Mouse (Mus musculus) spleen, postnatal 4 days (tissue): ENCODE data around the gene Plin3.

Source experiments
- DNase-seq, 2 experiments: peaks; one replicate each; pipeline ENCODE4 v3.0.0; 2022; ENCODE audit warnings: low spot score in 2 of 2

Plin3 gene

GRCm38 (mm10) chr17:56292531-56293222 lies at the start of gene Plin3:
Gene Plin3, minus strand, starts transcription at chr17:56292873.
- no peak for DNase-seq

GRCm38 (mm10) chr17:56340717-56341116 lies 48.0 kb upstream of the Plin3 start:
- no peak for DNase-seq

GRCm38 (mm10) chr17:56338909-56339308 lies 46.2 kb upstream of the Plin3 start:
- peak; percentile 78 to 92 for DNase-seq

- DNase-seq, result no peak
These were observed 45.1 kb upstream of the Plin3 start for GRCm38 (mm10) chr17:56337791-56338190.

- DNase-seq, result peak in 1 of 2 experiments; percentile 53
These were observed 44.5 kb upstream of the Plin3 start for GRCm38 (mm10) chr17:56337190-56337589.

- DNase-seq, result no peak
These were observed 40.3 kb upstream of the Plin3 start for GRCm38 (mm10) chr17:56332987-56333386.

GRCm38 (mm10) chr17:56331256-56331655 lies 38.6 kb upstream of the Plin3 start:
- DNase-seq, result no peak

GRCm38 (mm10) chr17:56330345-56330744 lies 37.7 kb upstream of the Plin3 start:
- DNase-seq, result no peak

GRCm38 (mm10) chr17:56329267-56329666 lies 36.6 kb upstream of the Plin3 start:
- DNase-seq, result no peak

GRCm38 (mm10) chr17:56326153-56327147 lies 33.8 kb upstream of the Plin3 start:
- DNase-seq, result no peak

GRCm38 (mm10) chr17:56325450-56326152 lies 32.9 kb upstream of the Plin3 start, which contains the start of gene Kdm4b:
Gene Kdm4b, plus strand, starts transcription at chr17:56326062.
- peak; percentile 99 for DNase-seq

- DNase-seq, result no peak
These were observed 31.7 kb upstream of the Plin3 start for GRCm38 (mm10) chr17:56324419-56324818.

- no peak for DNase-seq
These were observed 16.7 kb upstream of the Plin3 start for GRCm38 (mm10) chr17:56309191-56309945.

- DNase-seq, result no peak
These were observed 15.4 kb upstream of the Plin3 start for GRCm38 (mm10) chr17:56308088-56308487.

GRCm38 (mm10) chr17:56305826-56306225 lies 13.2 kb upstream of the Plin3 start:
- DNase-seq, result no peak

- DNase-seq, result no peak
These were observed 12.5 kb upstream of the Plin3 start for GRCm38 (mm10) chr17:56305156-56305555.

GRCm38 (mm10) chr17:56304718-56305117 lies 12.0 kb upstream of the Plin3 start:
- DNase-seq, result no peak

GRCm38 (mm10) chr17:56303847-56304586 lies 11.3 kb upstream of the Plin3 start:
- DNase-seq, result peak; percentile 98

GRCm38 (mm10) chr17:56303160-56303846 lies 10.6 kb upstream of the Plin3 start, which contains the start of gene Uhrf1:
Gene Uhrf1, plus strand, starts transcription at chr17:56303321.
- peak; percentile 91 to 92 for DNase-seq
